Mouse (Mus musculus) regulatory T cell (primary cell): ENCODE results near the gene Abcd3.

Experiments used
- in situ Hi-C: fragments of 300-600 bp; cut with MboI, MseI; formaldehyde crosslinking; loops from one replicate; pipeline ENCODE4 v1.15.1; 2025; ENCODE audit warnings: high pct_unique_total_duplicates

The Abcd3 gene

DNA sequence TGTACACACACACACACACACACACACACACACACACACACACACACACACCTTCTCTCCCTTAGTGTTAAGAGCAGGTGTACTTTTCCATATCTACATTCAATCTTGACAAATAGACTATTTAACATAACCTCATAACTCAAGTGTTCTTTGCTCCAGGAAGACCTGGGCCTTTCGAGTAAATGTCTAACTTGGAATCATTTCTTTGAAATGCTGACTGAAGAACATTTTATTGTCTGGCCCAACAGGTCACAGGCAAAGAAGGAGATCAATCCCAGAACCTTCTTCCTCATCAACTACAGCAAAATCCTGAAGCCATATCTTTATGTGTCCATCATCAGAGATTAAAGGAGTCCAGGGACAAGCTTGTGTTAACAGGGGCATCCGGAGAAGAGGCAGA lies 100.6 kb downstream of the Abcd3 start:
- in situ Hi-C loops = no loop called here

DNA sequence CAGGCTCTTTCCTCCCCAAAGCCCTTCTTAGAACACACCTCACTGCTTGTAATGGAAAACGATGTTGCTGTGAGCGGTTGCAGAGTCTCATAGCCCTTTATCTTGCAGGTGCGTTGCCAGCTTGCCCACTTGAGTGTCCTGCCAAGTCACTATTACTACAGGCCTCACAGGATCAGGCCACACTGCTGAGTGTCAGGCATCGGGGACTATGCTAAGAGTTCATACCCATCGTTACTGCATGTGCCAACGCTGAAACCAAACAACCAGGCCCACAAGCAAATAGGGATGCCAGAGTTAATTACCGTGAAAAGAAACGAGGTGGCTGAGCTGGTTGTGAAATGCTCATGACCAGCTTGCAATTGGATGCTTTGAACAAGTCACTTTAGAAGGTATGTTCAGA lies 101.3 kb downstream of the Abcd3 start:
- in situ Hi-C loops = no loop called here

DNA sequence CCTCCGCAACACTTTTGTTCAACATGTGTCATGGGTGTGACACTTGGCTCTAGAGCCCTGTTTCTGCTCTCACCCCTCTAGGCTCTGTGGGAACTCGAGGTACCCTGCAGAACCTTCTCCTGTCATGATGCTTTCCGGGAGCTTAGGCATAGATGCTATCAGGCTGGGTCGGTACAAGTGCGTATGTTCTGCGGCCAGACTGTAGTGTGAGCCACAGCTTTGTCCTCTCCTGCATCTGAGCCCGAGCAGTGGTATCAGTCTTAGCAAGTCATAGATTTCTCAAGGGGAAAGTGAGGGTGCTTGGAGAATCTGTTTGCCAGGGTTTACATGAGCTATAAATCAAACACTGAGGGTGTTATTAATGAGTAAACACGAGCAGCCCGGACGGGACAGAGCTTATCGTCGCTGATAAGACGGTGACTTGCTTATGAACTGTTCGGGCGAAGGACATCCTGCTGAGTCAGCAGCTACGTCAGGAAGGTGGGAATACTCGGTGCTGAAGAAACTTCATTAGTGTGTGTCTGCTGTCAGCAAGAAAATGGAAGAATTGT lies 101.9 kb downstream of the Abcd3 start:
- in situ Hi-C loops = no loop called here

DNA sequence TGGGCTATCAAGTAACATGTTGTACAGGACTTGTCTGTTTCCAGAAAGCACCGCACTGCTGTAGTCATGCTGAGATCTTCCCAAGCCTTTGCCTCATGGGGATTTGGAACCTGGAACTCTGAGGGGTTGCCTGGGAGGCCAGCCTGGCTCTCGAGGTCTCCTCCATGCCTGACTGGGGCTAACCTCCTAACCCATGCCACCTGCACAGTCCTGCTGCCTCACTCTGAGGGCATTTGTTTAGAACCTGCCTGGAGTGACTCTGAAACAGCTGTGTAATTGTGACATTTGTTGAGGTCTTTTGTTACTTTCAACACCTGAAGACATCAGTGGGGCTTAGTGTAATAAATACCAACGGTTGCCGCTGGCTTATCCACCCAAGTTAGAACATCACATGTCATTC lies 102.9 kb downstream of the Abcd3 start:
- in situ Hi-C loops = no loop called here

DNA sequence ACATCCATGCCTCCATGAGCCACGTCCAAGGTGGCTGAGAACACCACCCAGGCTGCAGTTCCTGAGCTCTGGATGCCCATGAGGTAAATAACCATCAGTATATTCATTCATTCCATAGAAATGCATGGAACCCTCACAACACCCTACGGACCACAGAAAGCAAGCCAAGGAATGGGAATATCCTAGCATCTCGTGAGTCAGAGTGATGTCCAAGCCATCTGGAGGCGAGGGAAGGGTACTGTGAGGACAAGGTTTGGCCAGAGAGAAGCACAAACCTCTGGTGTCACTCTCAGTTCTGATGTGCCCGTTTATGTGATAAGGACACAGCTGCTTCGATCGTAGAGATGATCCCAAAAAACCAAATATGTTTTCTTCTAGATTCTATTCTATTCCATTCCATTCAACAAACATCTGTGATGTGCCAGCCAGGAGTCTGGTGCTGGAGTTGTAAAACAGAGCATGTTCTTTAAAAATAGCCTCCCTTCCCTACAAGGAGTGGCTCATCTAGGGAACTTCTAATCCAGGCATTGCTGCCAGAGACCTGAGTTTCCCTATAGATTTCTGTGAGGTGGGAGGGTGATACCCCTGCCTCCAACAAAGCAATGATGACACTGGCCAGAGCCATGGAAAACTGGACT lies 104.1 kb downstream of the Abcd3 start:
- in situ Hi-C loops = no loop called here
